Mouse (Mus musculus): Measurements from ENCODE around the gene Mak.

DNA sequence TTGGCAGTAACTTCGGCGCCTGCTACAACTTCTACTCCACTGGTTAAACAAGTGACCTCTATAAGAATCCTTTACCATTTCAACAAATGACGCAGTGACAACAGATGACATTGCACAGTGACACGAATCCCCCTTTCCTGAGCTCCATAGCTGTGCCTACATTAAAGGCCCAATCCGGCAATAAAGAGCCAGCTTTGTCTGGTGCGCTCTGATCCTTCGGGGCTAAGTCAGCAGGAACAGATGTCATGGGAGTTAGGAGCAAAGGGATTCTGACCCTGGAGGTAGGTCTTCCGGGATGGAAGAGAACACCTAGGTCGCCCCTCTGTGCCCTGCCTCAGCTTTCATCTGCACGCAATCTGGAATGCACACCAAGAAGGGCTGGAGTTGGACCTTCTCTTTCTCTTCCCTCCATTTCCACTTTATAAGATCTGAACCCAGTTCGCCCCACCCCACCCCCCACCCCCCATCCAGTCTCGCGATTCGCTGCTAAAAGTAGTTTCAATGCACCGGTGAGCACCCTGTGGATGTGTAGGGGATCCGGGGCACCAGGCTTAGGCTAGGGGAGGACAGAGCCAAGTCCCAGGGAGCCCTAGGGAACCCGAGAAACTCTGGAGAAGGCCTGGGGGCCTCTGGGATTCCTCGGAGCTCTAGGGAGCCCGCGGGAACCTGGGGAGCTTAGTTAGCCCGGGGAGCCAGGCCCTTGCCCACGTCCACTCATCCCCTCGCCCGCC is 651 bp downstream of the Mak start:
- TF ChIP-seq CTCF (IDR thresholded peaks at IDR 0.05; ENCODE audit: low read depth) (no peak), EP300 (IDR thresholded peaks at IDR 0.05; ENCODE audit: low read depth) (no peak)

Measured in liver, embryonic 14.5 days (tissue).